17 mouse cellular contexts compared by ENCODE assay signal in genomic region chrX:151333615-151334014, GRCm38 (mm10).
"Had no signal": no experiment of that assay in that cellular context is flagged by ENCODE, and none has a peak within 500 bp of the region (broad histone marks: within the 10 kb centered on the region; RNA-seq: fewer than 3 reads in every experiment).

No protein-coding gene starts in this region.

- H3K9ac ChIP-seq: liver, embryonic 13.5 days; liver, embryonic 15.5 days; lung, embryonic 14.5 days; midbrain, embryonic 12.5 days; midbrain, embryonic 15.5 days; neural tube, embryonic 12.5 days; stomach, embryonic 15.5 days had no signal

- ATAC-seq: midbrain, embryonic 15.5 days had no signal

- H3K4me1 ChIP-seq: liver, embryonic 13.5 days; liver, embryonic 15.5 days; midbrain, embryonic 10.5 days; midbrain, embryonic 12.5 days; midbrain, embryonic 15.5 days; neural tube, embryonic 12.5 days; stomach, embryonic 15.5 days had no signal

- DNase-seq: liver, embryonic 13.5 days; lung, adult 18-20 months; lung, embryonic 14.5 days; lung, postnatal 10 days; lung, postnatal 4 days; right cerebral cortex, postnatal 14 days; thymus, adult 18-20 months; thymus, postnatal 14 days; thymus, postnatal 36 days had no signal

- H3K9me3 ChIP-seq: liver, embryonic 13.5 days; liver, embryonic 15.5 days; midbrain, embryonic 10.5 days; midbrain, embryonic 12.5 days; midbrain, embryonic 15.5 days; neural tube, embryonic 12.5 days; stomach, embryonic 15.5 days had no signal

- H3K4me3 ChIP-seq: liver, embryonic 13.5 days; liver, embryonic 15.5 days; megakaryocyte, embryonic 14.5 days; midbrain, embryonic 10.5 days; midbrain, embryonic 12.5 days; midbrain, embryonic 15.5 days; neural tube, embryonic 12.5 days; stomach, embryonic 15.5 days had no signal

- H3K27ac ChIP-seq: liver, embryonic 13.5 days; liver, embryonic 15.5 days; midbrain, embryonic 10.5 days; midbrain, embryonic 12.5 days; midbrain, embryonic 15.5 days; neural tube, embryonic 12.5 days; stomach, embryonic 15.5 days; stomach, postnatal 0 days had no signal

- H3K36me3 ChIP-seq: liver, embryonic 13.5 days; liver, embryonic 15.5 days; midbrain, embryonic 10.5 days; midbrain, embryonic 12.5 days; midbrain, embryonic 15.5 days; neural tube, embryonic 12.5 days; stomach, embryonic 15.5 days had no signal

- H3K27me3 ChIP-seq: liver, embryonic 13.5 days; midbrain, embryonic 15.5 days; neural tube, embryonic 12.5 days; stomach, embryonic 15.5 days had no signal

- H3K4me2 ChIP-seq: liver, embryonic 13.5 days; liver, embryonic 15.5 days; lung, embryonic 14.5 days; midbrain, embryonic 12.5 days; midbrain, embryonic 15.5 days; neural tube, embryonic 12.5 days; stomach, embryonic 15.5 days had no signal
